Mouse (Mus musculus) E14TG2a.4 (cell line): ENCODE data around the gene Scnn1g.

Experiments used
- CTCF ChIP-seq: conservative IDR thresholded peaks from 2 replicates; pipeline ENCODE4 v1.5.1; 2014; ENCODE audit warnings: low read length
- NANOG ChIP-seq: IDR thresholded peaks from 2 replicates; pipeline ENCODE4 v1.6.1; 2014; ENCODE audit warnings: borderline replicate concordance, low read length, mixed read lengths
- POU5F1 ChIP-seq: IDR thresholded peaks from 2 replicates; pipeline ENCODE4 v1.6.1; 2014; ENCODE audit warnings: low read length, borderline replicate concordance

DNA sequence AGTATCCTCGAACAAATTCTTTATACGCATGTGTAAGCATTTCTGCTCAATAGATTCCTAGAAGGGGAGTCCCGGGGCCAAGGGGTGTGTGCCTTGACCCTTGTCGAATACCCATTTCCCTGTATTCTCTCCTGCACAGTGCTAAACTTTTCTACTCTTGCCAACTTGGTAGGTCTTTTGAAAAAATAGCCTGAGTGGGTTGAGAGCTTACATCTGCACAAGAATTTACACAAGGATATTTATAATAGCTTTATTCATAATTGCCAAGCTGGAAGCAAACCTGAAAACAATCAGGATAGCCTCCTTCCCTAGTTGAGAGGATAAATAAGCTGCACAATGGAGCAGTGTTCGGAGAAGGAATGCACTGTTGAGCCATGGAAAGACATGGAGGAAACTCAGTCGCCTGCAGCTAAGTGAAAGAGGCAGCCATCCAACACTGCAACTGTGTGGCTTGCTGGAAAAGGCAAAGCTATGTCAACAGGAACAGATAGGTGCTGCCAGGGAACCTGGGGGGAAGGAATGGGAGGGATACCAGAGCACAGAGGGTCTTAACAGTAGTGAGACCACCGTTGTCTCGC is 51.5 kb downstream of the Scnn1g start:
- TF ChIP-seq CTCF: no peak
- TF ChIP-seq POU5F1: no peak
- no peak for TF ChIP-seq NANOG
